Mouse (Mus musculus): ENCODE results near the gene Gabrg3. TPM values are rescaled to one million over a fixed set of nuclear protein-coding genes. Genes with fewer than 3 reads are reported as not detected.

The Gabrg3 gene
- polyA plus RNA-seq, 1 experiment from 2014 or later: 0.59 TPM

DNA sequence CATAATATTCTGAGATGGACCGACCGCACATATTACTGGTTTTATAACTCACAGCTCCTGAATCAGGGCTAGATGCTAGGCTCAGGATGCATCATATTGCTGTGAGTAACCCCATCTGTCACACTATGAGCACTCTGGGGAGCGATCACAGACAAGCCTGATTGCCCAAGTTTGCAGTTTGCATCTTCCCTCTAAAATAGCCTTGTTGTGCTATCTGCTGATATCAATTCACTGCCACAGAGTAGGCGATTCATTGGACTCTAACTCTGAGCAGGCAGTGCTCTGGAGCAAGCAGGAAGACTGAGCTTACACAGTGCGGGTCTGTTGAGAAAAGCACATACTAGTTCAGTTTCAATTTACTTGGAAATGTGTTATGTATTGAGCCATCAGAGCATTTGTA, 543.4 kb downstream of the Gabrg3 start:
- Histone ChIP-seq H3K9me3 (ENCODE audit: low read length) (no peaks in the 10 kb centered on the region), H3K4me2 (replicated peaks; ENCODE audit: low read depth, low read length) (no peak overlapping the region), H3K36me3 (ENCODE audit: insufficient read depth, low read length) (no peaks in the 10 kb centered on the region), H3K4me3 (ENCODE audit: low read length) (no peak overlapping the region), H3K27me3 (ENCODE audit: insufficient read depth, low read length) (no peaks in the 10 kb centered on the region), H3K27ac (ENCODE audit: low read length) (no peak overlapping the region), H3K4me1 (ENCODE audit: insufficient read depth, low read length) (no peaks in the 10 kb centered on the region), H3K9ac (replicated peaks; ENCODE audit: low read length) (no peak overlapping the region)
- 92% methylated on average over 5 of the region's 5 CpGs for WGBS
- no peak for ATAC-seq (ENCODE audit: low FRiP score, low TSS enrichment)

DNA sequence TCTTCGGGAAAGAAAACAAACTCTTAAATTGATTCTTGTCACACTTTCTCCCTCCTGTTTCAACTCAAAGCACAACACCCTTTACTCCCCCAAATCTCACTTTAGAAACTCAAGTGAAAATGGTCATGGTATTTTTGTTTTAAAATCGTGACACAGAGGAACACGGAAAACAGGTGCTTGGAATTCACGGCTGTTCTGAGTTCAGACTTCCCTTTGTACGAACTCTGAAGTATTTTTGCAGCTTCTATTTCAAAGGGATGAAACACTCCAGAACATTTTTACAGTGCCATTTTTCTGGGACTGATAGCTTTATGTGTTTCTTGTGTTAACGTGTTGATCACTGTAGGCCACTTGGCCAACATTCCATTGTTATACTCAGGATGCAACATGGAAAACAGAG, 561.5 kb downstream of the Gabrg3 start:
- Histone ChIP-seq H3K9ac (replicated peaks; ENCODE audit: low read length) (no peak overlapping the region), H3K4me2 (replicated peaks; ENCODE audit: low read depth, low read length) (no peak overlapping the region), H3K27me3 (ENCODE audit: insufficient read depth, low read length) (no peaks in the 10 kb centered on the region), H3K27ac (ENCODE audit: low read length) (no peak overlapping the region), H3K36me3 (ENCODE audit: insufficient read depth, low read length) (no peaks in the 10 kb centered on the region), H3K4me1 (ENCODE audit: insufficient read depth, low read length) (no peaks in the 10 kb centered on the region), H3K9me3 (ENCODE audit: low read length) (no peaks in the 10 kb centered on the region), H3K4me3 (ENCODE audit: low read length) (no peak overlapping the region)
- no peak for ATAC-seq (ENCODE audit: low FRiP score, low TSS enrichment)
- WGBS: 65% methylated on average over 6 of the region's 6 CpGs

DNA sequence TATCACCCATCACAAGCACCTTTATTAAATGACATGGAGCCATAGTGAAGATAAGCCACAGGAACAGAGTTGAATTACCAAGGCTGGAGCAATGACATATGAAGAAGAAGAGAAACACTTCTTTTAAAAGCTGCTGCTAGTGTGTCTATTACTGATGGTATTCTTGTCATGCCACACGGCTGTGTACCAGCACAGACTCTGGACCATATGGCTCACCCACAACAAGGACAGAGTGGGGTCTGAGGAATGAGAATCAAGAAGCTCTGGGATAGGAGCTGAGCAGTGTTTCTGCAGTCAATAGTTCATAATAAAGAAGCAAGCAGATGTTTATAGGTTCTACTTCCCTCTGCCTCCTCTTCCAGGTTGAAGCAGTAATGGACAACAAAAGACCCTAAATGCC, 585.1 kb downstream of the Gabrg3 start:
- no peak for ATAC-seq (ENCODE audit: low FRiP score, low TSS enrichment)
- WGBS: 87% methylated on average over 1 of the region's 1 CpGs
- no peaks in the 10 kb centered on the region for H3K9me3 ChIP-seq (ENCODE audit: low read length)

DNA sequence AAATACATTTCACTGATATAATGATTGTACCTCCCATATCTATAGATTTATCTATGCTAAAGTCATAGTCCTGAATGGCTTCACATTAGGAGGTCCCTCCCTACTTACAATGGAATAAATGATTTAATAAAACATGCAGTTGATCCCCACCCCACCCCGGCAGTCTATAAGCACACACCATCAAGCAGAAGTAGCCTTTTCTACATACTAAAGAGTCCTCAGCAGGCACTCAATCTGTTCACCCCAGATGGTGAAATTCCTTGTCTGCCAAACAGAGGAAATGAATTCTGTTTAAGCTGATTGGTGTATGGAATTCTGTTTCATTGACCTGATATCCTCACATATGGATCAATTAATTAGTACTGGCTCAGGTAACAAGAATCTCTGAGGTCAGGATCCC, 607.9 kb downstream of the Gabrg3 start:
- Histone ChIP-seq H3K27me3 (ENCODE audit: insufficient read depth, low read length) (no peaks in the 10 kb centered on the region), H3K27ac (ENCODE audit: low read length) (no peak overlapping the region), H3K4me3 (ENCODE audit: low read length) (no peak overlapping the region), H3K4me2 (replicated peaks; ENCODE audit: low read depth, low read length) (no peak overlapping the region), H3K4me1 (ENCODE audit: insufficient read depth, low read length) (no peaks in the 10 kb centered on the region), H3K9me3 (ENCODE audit: low read length) (no peaks in the 10 kb centered on the region), H3K9ac (replicated peaks; ENCODE audit: low read length) (no peak overlapping the region), H3K36me3 (ENCODE audit: insufficient read depth, low read length) (no peaks in the 10 kb centered on the region)
- ATAC-seq (ENCODE audit: low FRiP score, low TSS enrichment): no peak
- 94% methylated on average over 1 of the region's 1 CpGs for WGBS

More for the DNA sequence above, 585.1 kb downstream of the Gabrg3 start:
- H3K27ac ChIP-seq (ENCODE audit: low read length): no peak overlapping the region
- no peaks in the 10 kb centered on the region for H3K4me1 ChIP-seq (ENCODE audit: insufficient read depth, low read length)
- H3K9ac ChIP-seq (replicated peaks; ENCODE audit: low read length): no peak overlapping the region
- H3K4me3 ChIP-seq (ENCODE audit: low read length): no peak overlapping the region
- H3K27me3 ChIP-seq (ENCODE audit: insufficient read depth, low read length): no peaks in the 10 kb centered on the region
- no peak overlapping the region for H3K4me2 ChIP-seq (replicated peaks; ENCODE audit: low read depth, low read length)
- no peaks in the 10 kb centered on the region for H3K36me3 ChIP-seq (ENCODE audit: insufficient read depth, low read length)

DNA sequence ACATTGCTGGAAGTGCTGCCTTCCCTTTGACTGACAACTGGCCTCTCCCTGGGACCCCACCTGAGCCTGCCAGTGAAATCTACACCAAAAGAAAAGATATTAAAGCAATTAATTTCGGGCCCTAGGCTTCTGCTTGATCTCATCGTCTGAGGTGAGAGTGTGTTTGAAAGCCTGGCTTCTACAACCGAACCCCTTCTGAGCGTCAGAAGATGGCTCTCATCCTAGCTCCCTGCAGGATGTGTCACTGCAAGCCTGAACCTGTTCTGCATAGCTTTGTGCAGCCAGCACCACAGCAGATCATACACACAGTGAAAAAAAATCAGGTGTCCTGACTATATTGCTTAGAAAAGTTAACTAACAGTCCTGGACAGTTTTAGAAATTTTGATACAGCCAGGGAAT, 618.8 kb downstream of the Gabrg3 start:
- Histone ChIP-seq H3K4me1 (ENCODE audit: insufficient read depth, low read length) (no peaks in the 10 kb centered on the region), H3K9me3 (ENCODE audit: low read length) (no peaks in the 10 kb centered on the region), H3K4me2 (replicated peaks; ENCODE audit: low read depth, low read length) (no peak overlapping the region), H3K27ac (ENCODE audit: low read length) (no peak overlapping the region), H3K27me3 (ENCODE audit: insufficient read depth, low read length) (no peaks in the 10 kb centered on the region), H3K9ac (replicated peaks; ENCODE audit: low read length) (no peak overlapping the region), H3K4me3 (ENCODE audit: low read length) (no peak overlapping the region), H3K36me3 (ENCODE audit: insufficient read depth, low read length) (no peaks in the 10 kb centered on the region)
- no peak for ATAC-seq (ENCODE audit: low FRiP score, low TSS enrichment)
- 66% methylated on average over 4 of the region's 4 CpGs for WGBS

DNA sequence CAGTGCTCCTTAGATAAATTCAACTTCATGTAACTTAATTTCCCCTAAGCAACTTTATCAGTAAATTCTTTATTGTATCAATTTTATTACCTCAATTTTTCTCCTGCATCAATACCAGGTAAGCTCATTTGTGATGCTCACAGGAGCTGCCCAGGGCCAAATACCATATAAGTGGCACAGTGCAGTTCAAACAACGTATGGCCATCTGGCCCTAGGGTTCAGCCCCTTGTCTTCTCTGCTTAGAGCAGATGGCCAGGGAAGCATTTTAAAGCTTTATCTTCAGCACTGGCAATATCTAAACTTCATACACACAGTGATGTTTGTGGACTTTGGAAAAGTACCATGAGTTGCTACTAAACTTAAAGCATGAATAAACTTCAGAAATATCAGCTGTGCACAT, 619.2 kb downstream of the Gabrg3 start:
- Histone ChIP-seq H3K36me3 (ENCODE audit: insufficient read depth, low read length) (no peaks in the 10 kb centered on the region), H3K9me3 (ENCODE audit: low read length) (no peaks in the 10 kb centered on the region), H3K9ac (replicated peaks; ENCODE audit: low read length) (no peak overlapping the region), H3K27ac (ENCODE audit: low read length) (no peak overlapping the region), H3K27me3 (ENCODE audit: insufficient read depth, low read length) (no peaks in the 10 kb centered on the region), H3K4me3 (ENCODE audit: low read length) (no peak overlapping the region), H3K4me1 (ENCODE audit: insufficient read depth, low read length) (no peaks in the 10 kb centered on the region), H3K4me2 (replicated peaks; ENCODE audit: low read depth, low read length) (no peak overlapping the region)
- 67% methylated on average over 1 of the region's 1 CpGs for WGBS
- ATAC-seq (ENCODE audit: low FRiP score, low TSS enrichment): no peak

DNA sequence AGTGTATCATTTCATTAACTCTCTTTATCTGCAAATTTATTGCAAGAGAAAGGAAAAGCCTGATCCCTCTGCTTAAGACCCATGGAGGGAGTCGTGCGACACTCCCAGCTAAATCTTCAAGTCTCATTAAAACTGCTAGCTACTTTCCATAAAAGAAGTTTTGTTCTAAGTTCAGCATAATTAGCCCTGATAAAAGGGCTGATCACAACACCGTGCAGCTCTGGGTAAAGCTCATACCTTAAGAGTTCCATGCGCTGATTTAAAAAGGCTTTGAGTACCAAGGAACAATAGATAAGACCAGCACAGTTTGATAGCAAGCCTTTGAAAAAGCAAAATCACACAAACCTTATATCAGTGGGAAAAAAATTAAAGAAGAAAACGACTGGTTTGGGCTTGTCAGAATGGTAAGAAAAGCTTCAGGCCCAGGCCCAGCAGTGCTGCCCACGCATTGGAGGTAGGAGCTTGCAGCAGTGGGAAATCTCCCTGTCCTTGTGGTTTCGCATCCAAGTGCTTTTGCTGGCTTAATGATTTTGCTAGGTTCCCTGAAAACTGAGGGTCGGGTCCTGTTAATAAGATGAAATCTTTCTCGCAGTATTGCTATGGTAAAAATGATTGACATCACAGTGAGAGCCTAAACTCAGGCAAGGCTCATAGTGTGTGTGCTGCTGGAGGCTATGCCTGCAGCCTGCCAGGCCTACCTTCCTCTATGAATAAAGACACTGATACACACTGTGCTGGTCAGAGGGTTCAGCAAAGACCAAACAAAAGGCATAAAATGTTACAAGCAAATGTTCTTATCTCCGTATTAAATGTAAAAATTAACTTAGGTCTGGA, 621.2 kb downstream of the Gabrg3 start:
- ATAC-seq (ENCODE audit: low FRiP score, low TSS enrichment): no peak
- Histone ChIP-seq H3K4me3 (ENCODE audit: low read length) (no peak overlapping the region), H3K27me3 (ENCODE audit: insufficient read depth, low read length) (no peaks in the 10 kb centered on the region), H3K4me2 (replicated peaks; ENCODE audit: low read depth, low read length) (no peak overlapping the region), H3K9me3 (ENCODE audit: low read length) (no peaks in the 10 kb centered on the region), H3K4me1 (ENCODE audit: insufficient read depth, low read length) (no peaks in the 10 kb centered on the region), H3K9ac (replicated peaks; ENCODE audit: low read length) (no peak overlapping the region), H3K27ac (ENCODE audit: low read length) (no peak overlapping the region), H3K36me3 (ENCODE audit: insufficient read depth, low read length) (no peaks in the 10 kb centered on the region)
- 67% methylated on average over 10 of the region's 10 CpGs for WGBS

DNA sequence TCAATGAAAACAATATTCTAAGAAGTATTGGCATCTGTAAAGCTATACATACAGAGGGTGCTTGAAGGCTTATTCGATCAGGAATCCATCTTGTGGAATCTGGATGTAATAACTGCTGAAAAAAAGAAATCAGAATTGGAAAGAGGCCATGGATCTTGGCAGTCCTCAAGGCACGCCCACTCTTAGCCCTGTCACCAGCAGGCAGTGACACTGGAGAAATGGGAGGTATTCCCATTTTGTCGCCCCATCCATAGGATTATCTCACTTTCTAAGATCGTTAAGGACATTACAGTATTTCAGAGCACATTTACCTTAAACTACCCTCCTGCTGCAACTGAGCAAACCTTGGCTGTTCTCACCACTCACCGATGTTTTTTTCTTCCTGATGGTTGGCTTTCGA, 657.8 kb downstream of the Gabrg3 start:
- H3K9ac ChIP-seq (replicated peaks; ENCODE audit: low read length): no peak overlapping the region
- ATAC-seq (ENCODE audit: low FRiP score, low TSS enrichment): no peak
- no peaks in the 10 kb centered on the region for H3K27me3 ChIP-seq (ENCODE audit: insufficient read depth, low read length)
- H3K27ac ChIP-seq (ENCODE audit: low read length): no peak overlapping the region
- H3K4me1 ChIP-seq (ENCODE audit: insufficient read depth, low read length): no peaks in the 10 kb centered on the region
- H3K9me3 ChIP-seq (ENCODE audit: low read length): no peaks in the 10 kb centered on the region
- H3K4me2 ChIP-seq (replicated peaks; ENCODE audit: low read depth, low read length): no peak overlapping the region
- H3K4me3 ChIP-seq (ENCODE audit: low read length): no peak overlapping the region
- 82% methylated on average over 6 of the region's 6 CpGs for WGBS
- H3K36me3 ChIP-seq (ENCODE audit: insufficient read depth, low read length): no peaks in the 10 kb centered on the region

Other genes with a start within 250 kb of the Gabrg3 start
- gene Gabrb3, start 32.5 kb upstream of the Gabrg3 start, polyA plus RNA-seq (2015; fragmentation: Nextera tagmentation; extraction: Ambion mirVana): 0.95 and 1.0 TPM in 2 replicates
- gene Gabra5, start 122.9 kb upstream of the Gabrg3 start, polyA plus RNA-seq (2015; fragmentation: Nextera tagmentation; extraction: Ambion mirVana): 0.15 TPM in 1 of 2 replicates, not detected in the other

Data from kidney, embryonic 16.5 days (tissue).